Mouse (Mus musculus): ENCODE data around the gene Atp7a. TPM values are rescaled to one million over a fixed set of nuclear protein-coding genes. Genes with fewer than 3 reads are reported as not detected.
A peak's percentile ranks its signal among the peaks of the same experiment; 100 is the strongest.

Gene Atp7a
- total RNA-seq, 1 experiment = 20.2 TPM

GRCm38 (mm10) chrX:106163995-106164394 lies 136.9 kb downstream of the Atp7a start:
- TF ChIP-seq CHD2 (IDR thresholded peaks at IDR 0.05; ENCODE audit: low read depth, low read length) (no peak), ZC3H11A (IDR thresholded peaks at IDR 0.05; ENCODE audit: borderline replicate concordance, low read depth, low read length) (no peak), ZNF384 (IDR thresholded peaks at IDR 0.05; ENCODE audit: low read depth, low read length) (no peak), HCFC1 (IDR thresholded peaks at IDR 0.05; ENCODE audit: borderline replicate concordance, insufficient read depth, low read length) (no peak), MAFK (IDR thresholded peaks at IDR 0.05; ENCODE audit: insufficient read depth, low read depth, low read length) (no peak)
- no peak overlapping the region for H3K27ac ChIP-seq (ENCODE audit: insufficient read depth, low read depth, low read length, poor library complexity, severe bottlenecking)
- in situ Hi-C loops (cut with MboI; ENCODE audit: low sequenced_read_pairs in 2 of 2, unreplicated experiment in 2 of 2) = loop anchor here (10.0 to 25.0 kb wide), 2 partner anchors 127 to 139 kb away; partner anchors contain the start of gene Atp7a (in 2 of the 2)
- H3K36me3 ChIP-seq (ENCODE audit: control insufficient read depth, insufficient read depth, low read length, poor library complexity, severe bottlenecking) = no peaks in the 10 kb centered on the region
- H3K9me3 ChIP-seq (ENCODE audit: control insufficient read depth, insufficient read depth, low read depth, low read length) = no peaks in the 10 kb centered on the region
- H3K4me1 ChIP-seq (ENCODE audit: control insufficient read depth in 2 of 2, insufficient read depth in 2 of 2, low read length in 2 of 2, poor library complexity in 1 of 2) = no peaks in the 10 kb centered on the region
- no peak for DNase-seq (ENCODE audit: low read depth, low spot score)
- no peak overlapping the region for H3K9ac ChIP-seq (ENCODE audit: insufficient read depth, low read depth, low read length, poor library complexity, severe bottlenecking)
- no peak overlapping the region for H3K4me3 ChIP-seq (ENCODE audit: insufficient read depth in 1 of 2, low read depth in 1 of 2, low read length in 2 of 2, poor library complexity in 1 of 2, severe bottlenecking in 1 of 2)

- Histone ChIP-seq H3K9ac (ENCODE audit: insufficient read depth, low read depth, low read length, poor library complexity, severe bottlenecking) (no peak overlapping the region), H3K36me3 (ENCODE audit: control insufficient read depth, insufficient read depth, low read length, poor library complexity, severe bottlenecking) (no peaks in the 10 kb centered on the region), H3K9me3 (ENCODE audit: control insufficient read depth, insufficient read depth, low read depth, low read length) (no peaks in the 10 kb centered on the region), H3K27ac (ENCODE audit: insufficient read depth, low read depth, low read length, poor library complexity, severe bottlenecking) (no peak overlapping the region), H3K4me3 (ENCODE audit: insufficient read depth in 1 of 2, low read depth in 1 of 2, low read length in 2 of 2, poor library complexity in 1 of 2, severe bottlenecking in 1 of 2) (no peak overlapping the region), H3K4me1 (ENCODE audit: control insufficient read depth in 2 of 2, insufficient read depth in 2 of 2, low read length in 2 of 2, poor library complexity in 1 of 2) (no peaks in the 10 kb centered on the region)
- in situ Hi-C loops (cut with MboI; ENCODE audit: low sequenced_read_pairs in 2 of 2, unreplicated experiment in 2 of 2) = loop anchor here (10.0 to 25.0 kb wide), 2 partner anchors 127 to 140 kb away; partner anchors contain the start of gene Atp7a (in 2 of the 2)
- DNase-seq (ENCODE audit: low read depth, low spot score) = no peak
- no peak for TF ChIP-seq ZC3H11A (IDR thresholded peaks at IDR 0.05; ENCODE audit: borderline replicate concordance, low read depth, low read length)
- TF ChIP-seq MAFK (IDR thresholded peaks at IDR 0.05; ENCODE audit: insufficient read depth, low read depth, low read length) = no peak
- TF ChIP-seq HCFC1 (IDR thresholded peaks at IDR 0.05; ENCODE audit: borderline replicate concordance, insufficient read depth, low read length) = no peak
- TF ChIP-seq ZNF384 (IDR thresholded peaks at IDR 0.05; ENCODE audit: low read depth, low read length) = no peak
- no peak for TF ChIP-seq CHD2 (IDR thresholded peaks at IDR 0.05; ENCODE audit: low read depth, low read length)
These were observed 137.5 kb downstream of the Atp7a start for GRCm38 (mm10) chrX:106164555-106164954.

- H3K4me3 ChIP-seq (ENCODE audit: insufficient read depth in 1 of 2, low read depth in 1 of 2, low read length in 2 of 2, poor library complexity in 1 of 2, severe bottlenecking in 1 of 2) = no peak overlapping the region
- TF ChIP-seq CHD2 (IDR thresholded peaks at IDR 0.05; ENCODE audit: low read depth, low read length) = no peak
- in situ Hi-C loops (cut with MboI; ENCODE audit: low sequenced_read_pairs in 2 of 2, unreplicated experiment in 2 of 2) = loop anchor here (10.0 to 25.0 kb wide), 2 partner anchors 128 to 140 kb away; partner anchors contain the start of gene Atp7a (in 2 of the 2)
These were observed 138.0 kb downstream of the Atp7a start for GRCm38 (mm10) chrX:106165089-106165488.

GRCm38 (mm10) chrX:106171106-106171852 lies 144.2 kb downstream of the Atp7a start:
- H3K27ac ChIP-seq (ENCODE audit: insufficient read depth, low read depth, low read length, poor library complexity, severe bottlenecking) = no peak overlapping the region
- no peak overlapping the region; the same call in 1 of the 2 replicates for H3K9ac ChIP-seq (ENCODE audit: insufficient read depth, low read depth, low read length, poor library complexity, severe bottlenecking)
- peak; percentile 62 for DNase-seq (ENCODE audit: low read depth, low spot score)
- TF ChIP-seq MAFK (IDR thresholded peaks at IDR 0.05; ENCODE audit: insufficient read depth, low read depth, low read length) = no peak
- peak; percentile 46; the same call in 1 of the 2 replicates for TF ChIP-seq ZC3H11A (IDR thresholded peaks at IDR 0.05; ENCODE audit: borderline replicate concordance, low read depth, low read length)
- TF ChIP-seq HCFC1 (IDR thresholded peaks at IDR 0.05; ENCODE audit: borderline replicate concordance, insufficient read depth, low read length) = no peak
- TF ChIP-seq CHD2 (IDR thresholded peaks at IDR 0.05; ENCODE audit: low read depth, low read length) = no peak
- in situ Hi-C loops (cut with MboI; ENCODE audit: low sequenced_read_pairs in 2 of 2, unreplicated experiment in 2 of 2) = loop anchor here (10.0 to 25.0 kb wide), 2 partner anchors 134 to 246 kb away; partner anchors contain the start of genes Atp7a (in 1 of the 2) and Atrx (in 1 of the 2)
- H3K36me3 ChIP-seq (ENCODE audit: control insufficient read depth, insufficient read depth, low read length, poor library complexity, severe bottlenecking) = no peaks in the 10 kb centered on the region
- no peaks in the 10 kb centered on the region for H3K4me1 ChIP-seq (ENCODE audit: control insufficient read depth in 2 of 2, insufficient read depth in 2 of 2, low read length in 2 of 2, poor library complexity in 1 of 2)
- H3K4me3 ChIP-seq (ENCODE audit: insufficient read depth in 1 of 2, low read depth in 1 of 2, low read length in 2 of 2, poor library complexity in 1 of 2, severe bottlenecking in 1 of 2) = peak overlapping the region; percentile 49 to 59; a peak in 3 of 4 replicates
- H3K9me3 ChIP-seq (ENCODE audit: control insufficient read depth, insufficient read depth, low read depth, low read length) = no peaks in the 10 kb centered on the region

More at GRCm38 (mm10) chrX:106165089-106165488, 138.0 kb downstream of the Atp7a start:
- Histone ChIP-seq H3K4me1 (ENCODE audit: control insufficient read depth in 2 of 2, insufficient read depth in 2 of 2, low read length in 2 of 2, poor library complexity in 1 of 2) (no peaks in the 10 kb centered on the region), H3K36me3 (ENCODE audit: control insufficient read depth, insufficient read depth, low read length, poor library complexity, severe bottlenecking) (no peaks in the 10 kb centered on the region), H3K9me3 (ENCODE audit: control insufficient read depth, insufficient read depth, low read depth, low read length) (no peaks in the 10 kb centered on the region), H3K9ac (ENCODE audit: insufficient read depth, low read depth, low read length, poor library complexity, severe bottlenecking) (no peak overlapping the region), H3K27ac (ENCODE audit: insufficient read depth, low read depth, low read length, poor library complexity, severe bottlenecking) (no peak overlapping the region)
- no peak for DNase-seq (ENCODE audit: low read depth, low spot score)
